Mouse (Mus musculus) heart, postnatal 25 days (tissue): ENCODE results near the gene Gm13199. TPM values are rescaled to one million over a fixed set of nuclear protein-coding genes. Genes with fewer than 3 reads are reported as not detected.

ENCODE experiments used
- DNase-seq: peaks from one replicate; pipeline ENCODE4 v3.0.0; 2022; ENCODE audit warnings: low spot score
- intact Hi-C: fragments of 180-260 bp; cut with DNase I; formaldehyde crosslinking; loops from one replicate; pipeline ENCODE4 v1.15.1; 2025
- total RNA-seq, 2 experiments: library from RNA; stranded (reverse); gene quantifications; 2 replicates each; pipeline ENCODE4 v1.2.3; 2021

Gm13199 gene
- not detected for total RNA-seq

- intact Hi-C loops, result no loop called here
- DNase-seq, result no peak
Observed at GRCm38 (mm10) chr2:5862834-5863233, at the start of gene Gm13199. TSS of gene Gm13199 (minus strand) at chr2:5862934.

GRCm38 (mm10) chr2:5911282-5911965 lies 48.7 kb upstream of the Gm13199 start:
- intact Hi-C loops, result no loop called here
- DNase-seq, result no peak

- intact Hi-C loops, result no loop called here
- no peak for DNase-seq
Observed at GRCm38 (mm10) chr2:5906625-5907024, 43.9 kb upstream of the Gm13199 start.

GRCm38 (mm10) chr2:5906092-5906491 lies 43.4 kb upstream of the Gm13199 start:
- DNase-seq, result no peak
- intact Hi-C loops, result no loop called here

- DNase-seq, result no peak
- intact Hi-C loops, result no loop called here
Observed at GRCm38 (mm10) chr2:5900145-5900544, 37.4 kb upstream of the Gm13199 start.

- DNase-seq, result peak; percentile 93
Observed at GRCm38 (mm10) chr2:5894843-5895570, 32.3 kb upstream of the Gm13199 start, which contains the start of gene Sec61a2. TSS of gene Sec61a2 (minus strand) at chr2:5895432.

GRCm38 (mm10) chr2:5894296-5894695 lies 31.6 kb upstream of the Gm13199 start:
- no peak for DNase-seq
- intact Hi-C loops, result loop anchor here (5.0 kb wide), 1 partner anchor 47 kb away; the partner anchor contains the start of genes Cdc123 and Nudt5

More at GRCm38 (mm10) chr2:5894843-5895570, 32.3 kb upstream of the Gm13199 start, which contains the start of gene Sec61a2:
- intact Hi-C loops, result loop anchor here (5.0 kb wide), 2 partner anchors 48 to 57 kb away; partner anchors contain the start of genes Cdc123, Nudt5 and Upf2

GRCm38 (mm10) chr2:5889412-5889811 lies 26.7 kb upstream of the Gm13199 start:
- intact Hi-C loops, result no loop called here
- DNase-seq, result no peak

- DNase-seq, result no peak
- intact Hi-C loops, result no loop called here
Observed at GRCm38 (mm10) chr2:5888865-5889264, 26.1 kb upstream of the Gm13199 start.

- DNase-seq, result no peak
- intact Hi-C loops, result no loop called here
Observed at GRCm38 (mm10) chr2:5877446-5877845, 14.7 kb upstream of the Gm13199 start.

- DNase-seq, result no peak
- intact Hi-C loops, result no loop called here
Observed at GRCm38 (mm10) chr2:5869746-5870145, 7.0 kb upstream of the Gm13199 start.

- intact Hi-C loops, result no loop called here
Observed at GRCm38 (mm10) chr2:5867681-5868080, 4.9 kb upstream of the Gm13199 start.

GRCm38 (mm10) chr2:5851866-5852265 lies 10.9 kb downstream of the Gm13199 start:
- DNase-seq, result no peak
- intact Hi-C loops, result no loop called here

More at GRCm38 (mm10) chr2:5867681-5868080, 4.9 kb upstream of the Gm13199 start:
- no peak for DNase-seq

- no peak for DNase-seq
- intact Hi-C loops, result no loop called here
Observed at GRCm38 (mm10) chr2:5851116-5851515, 11.6 kb downstream of the Gm13199 start.

- intact Hi-C loops, result loop anchor here (5.0 kb wide), 1 partner anchor 46 kb away; no protein-coding TSS in a partner anchor
- no peak for DNase-seq
Observed at GRCm38 (mm10) chr2:5845826-5846225, 16.9 kb downstream of the Gm13199 start.

GRCm38 (mm10) chr2:5844873-5845631 lies 17.7 kb downstream of the Gm13199 start, which contains the start of the genes Nudt5 and Cdc123:
TSS of gene Nudt5 (plus strand) at chr2:5845019.
TSS of gene Cdc123 (minus strand) at chr2:5845164.
- intact Hi-C loops, result loop anchor here (5.0 kb wide), 1 partner anchor 47 kb away; no protein-coding TSS in a partner anchor
- peak; percentile 74 for DNase-seq

- DNase-seq, result no peak
- intact Hi-C loops, result no loop called here
Observed at GRCm38 (mm10) chr2:5844181-5844872, 18.4 kb downstream of the Gm13199 start.

- intact Hi-C loops, result no loop called here
Observed at GRCm38 (mm10) chr2:5840815-5841214, 21.9 kb downstream of the Gm13199 start.

GRCm38 (mm10) chr2:5825265-5825913 lies 37.3 kb downstream of the Gm13199 start:
- intact Hi-C loops, result no loop called here
- DNase-seq, result no peak

More at GRCm38 (mm10) chr2:5840815-5841214, 21.9 kb downstream of the Gm13199 start:
- DNase-seq, result no peak
